Mouse (Mus musculus) ES-Bruce4 (cell line): ENCODE data around the gene Erg. TPM values are rescaled to one million over a fixed set of nuclear protein-coding genes. Genes with fewer than 3 reads are reported as not detected.

Experiments used
- H3K27ac ChIP-seq: 2 replicates; pipeline ENCODE4 v1.5.1; 2012; ENCODE audit warnings: low read length, inconsistent platforms; ENCODE audit not compliant: insufficient read depth
- H3K27me3 ChIP-seq: 2 replicates; pipeline ENCODE4 v1.6.1; 2012; ENCODE audit warnings: mild to moderate bottlenecking, low read length, inconsistent platforms; ENCODE audit not compliant: control insufficient read depth, poor library complexity, insufficient read depth, severe bottlenecking
- H3K36me3 ChIP-seq: 2 replicates; pipeline ENCODE4 v1.6.1; 2012; ENCODE audit warnings: inconsistent platforms, mild to moderate bottlenecking, low read length, moderate library complexity; ENCODE audit not compliant: control insufficient read depth, poor library complexity, insufficient read depth, severe bottlenecking
- H3K4me1 ChIP-seq: one replicate; pipeline ENCODE4 v1.8.1; 2011; ENCODE audit warnings: low read length; ENCODE audit not compliant: control insufficient read depth, insufficient read depth
- H3K4me3 ChIP-seq: 2 replicates; pipeline ENCODE4 v1.5.1; 2011; ENCODE audit warnings: low read depth, mild to moderate bottlenecking, low read length
- H3K9ac ChIP-seq: 2 replicates; pipeline ENCODE4 v1.6.1; 2012; ENCODE audit warnings: low read depth, mild to moderate bottlenecking, inconsistent platforms; ENCODE audit not compliant: poor library complexity, severe bottlenecking
- H3K9me3 ChIP-seq: replicated peaks from 2 replicates; pipeline ENCODE4 v1.6.1; 2012; ENCODE audit warnings: mild to moderate bottlenecking, low read length, inconsistent platforms; ENCODE audit not compliant: control insufficient read depth, poor library complexity, insufficient read depth, severe bottlenecking
- CTCF ChIP-seq: IDR thresholded peaks from one replicate; pipeline ENCODE4 v1.8.1; 2011; ENCODE audit warnings: low read depth, low read length
- EP300 ChIP-seq: IDR thresholded peaks from 2 replicates; pipeline ENCODE4 v1.6.1; 2011; ENCODE audit warnings: low read depth, low read length; ENCODE audit not compliant: insufficient read depth
- POLR2A ChIP-seq: IDR thresholded peaks from one replicate; pipeline ENCODE4 v1.8.1; 2011; ENCODE audit warnings: low read length; ENCODE audit not compliant: insufficient read depth
- polyA plus RNA-seq: library from polyadenylated mRNA; stranded (reverse); fragments of >200 nt; gene quantifications from 2 replicates; pipeline ENCODE4 v1.2.4, GENCODE M21; 2011; ENCODE audit warnings: low read depth; ENCODE audit not compliant: missing spikeins, insufficient read depth, insufficient read length

Gene Erg
- polyA plus RNA-seq, 1 experiment: 0.28 TPM

DNA sequence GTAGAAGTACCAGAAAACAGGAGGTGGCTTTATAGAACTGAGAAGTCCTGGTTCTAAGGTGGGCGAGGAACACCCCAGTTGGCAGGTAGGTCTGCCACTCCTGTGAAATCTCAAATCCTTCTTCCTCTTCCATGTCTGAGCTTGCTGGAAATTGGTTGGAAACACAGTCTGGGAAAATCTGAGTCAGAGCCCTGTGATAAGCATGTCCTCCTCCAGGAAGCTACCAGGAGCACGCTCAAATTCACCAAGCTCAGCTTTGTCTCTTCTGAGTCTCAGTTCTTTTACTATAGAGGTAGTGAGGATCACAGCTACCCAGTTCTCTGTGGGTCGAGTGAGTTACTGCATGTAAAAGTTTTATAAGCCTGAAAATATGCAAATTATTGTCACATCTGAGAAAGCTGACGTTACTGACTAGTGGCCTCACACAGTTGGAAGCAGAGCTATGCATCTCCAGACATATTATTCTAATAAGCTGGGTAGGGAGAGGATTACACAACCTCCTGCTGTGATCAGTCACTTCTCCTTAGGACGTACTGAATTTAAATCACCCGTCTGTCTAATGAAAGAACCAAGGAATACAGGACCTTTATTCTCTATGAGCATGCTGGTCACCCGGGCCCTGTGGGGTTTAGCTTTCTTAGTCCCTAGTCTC lies 165.0 kb downstream of the Erg start:
- TF ChIP-seq CTCF (no peak), POLR2A (no peak), EP300 (no peak)
- Histone ChIP-seq H3K36me3 (no peaks in the 10 kb centered on the region), H3K4me3 (no peak overlapping the region), H3K4me1 (no peaks in the 10 kb centered on the region), H3K27me3 (no peaks in the 10 kb centered on the region), H3K27ac (no peak overlapping the region), H3K9ac (no peak overlapping the region), H3K9me3 (no peaks in the 10 kb centered on the region)

- Histone ChIP-seq H3K9ac (no peak overlapping the region), H3K36me3 (no peaks in the 10 kb centered on the region), H3K4me1 (no peaks in the 10 kb centered on the region), H3K4me3 (no peak overlapping the region), H3K27me3 (no peaks in the 10 kb centered on the region), H3K27ac (no peak overlapping the region), H3K9me3 (no peaks in the 10 kb centered on the region)
- TF ChIP-seq CTCF: no peak
- no peak for TF ChIP-seq EP300
- no peak for TF ChIP-seq POLR2A
Observed at GRCm38 (mm10) chr16:95415921-95416320, 170.5 kb downstream of the Erg start.

- H3K4me3 ChIP-seq: no peak overlapping the region
- no peaks in the 10 kb centered on the region for H3K36me3 ChIP-seq
- H3K27ac ChIP-seq: no peak overlapping the region
- no peaks in the 10 kb centered on the region for H3K9me3 ChIP-seq
- no peaks in the 10 kb centered on the region for H3K27me3 ChIP-seq
- no peak overlapping the region for H3K9ac ChIP-seq
- TF ChIP-seq CTCF (no peak), POLR2A (no peak), EP300 (no peak)
- H3K4me1 ChIP-seq: no peaks in the 10 kb centered on the region
Observed at GRCm38 (mm10) chr16:95415372-95415771, 171.0 kb downstream of the Erg start.

DNA sequence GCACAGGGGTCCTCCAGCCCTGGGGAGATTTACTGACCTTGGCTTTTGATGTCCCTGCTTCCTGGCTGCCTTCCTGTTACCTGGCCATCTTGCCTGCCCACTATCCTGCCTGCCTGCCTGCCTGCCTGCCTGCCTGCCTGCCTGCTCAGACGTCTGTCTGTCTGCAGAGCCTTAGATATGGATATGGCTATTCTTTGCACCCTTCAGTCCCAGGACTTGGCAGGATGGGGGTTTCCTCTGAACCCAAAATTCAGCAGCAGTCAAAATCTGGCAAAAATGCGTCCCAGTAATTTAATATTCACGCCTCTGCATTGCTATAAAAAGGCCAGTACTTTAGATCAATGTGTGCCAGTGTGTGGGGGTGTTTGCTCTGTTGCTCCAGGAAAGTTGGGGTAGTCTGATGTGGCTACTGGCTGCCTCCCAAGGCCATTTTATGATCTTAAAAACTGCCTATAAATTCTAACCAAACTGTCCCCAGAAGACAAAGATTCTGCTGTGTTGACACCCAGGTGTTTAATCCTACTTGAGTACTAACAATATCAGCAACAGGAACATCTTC lies 172.9 kb downstream of the Erg start:
- TF ChIP-seq CTCF (no peak), POLR2A (no peak), EP300 (no peak)
- Histone ChIP-seq H3K36me3 (no peaks in the 10 kb centered on the region), H3K9ac (no peak overlapping the region), H3K4me1 (no peaks in the 10 kb centered on the region), H3K4me3 (no peak overlapping the region), H3K27me3 (no peaks in the 10 kb centered on the region), H3K9me3 (no peaks in the 10 kb centered on the region), H3K27ac (no peak overlapping the region)

DNA sequence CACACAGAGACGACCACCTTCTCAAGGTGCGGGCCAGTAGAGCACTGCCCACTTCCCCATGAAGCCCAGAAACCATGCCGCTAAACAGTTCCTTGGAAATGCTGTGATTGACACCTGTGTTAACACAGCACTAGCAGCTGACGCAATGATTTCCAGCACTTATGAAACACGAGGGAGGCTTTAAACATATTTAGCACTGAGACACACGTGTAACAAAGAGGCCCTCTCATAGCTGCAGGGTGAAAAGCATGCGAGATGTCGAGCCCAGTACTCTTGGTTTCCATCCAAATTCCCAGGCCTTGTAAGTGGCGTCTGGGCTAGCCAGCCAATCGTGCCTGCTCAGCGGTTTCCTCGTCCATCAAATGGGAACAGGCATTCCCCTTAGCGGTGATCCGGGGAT lies 178.3 kb downstream of the Erg start:
- H3K4me3 ChIP-seq: no peak overlapping the region
- no peak overlapping the region for H3K9ac ChIP-seq
- no peaks in the 10 kb centered on the region for H3K36me3 ChIP-seq
- no peaks in the 10 kb centered on the region for H3K4me1 ChIP-seq
- no peaks in the 10 kb centered on the region for H3K27me3 ChIP-seq
- H3K27ac ChIP-seq: no peak overlapping the region
- TF ChIP-seq EP300 (no peak), CTCF (no peak), POLR2A (no peak)
- H3K9me3 ChIP-seq: no peaks in the 10 kb centered on the region

GRCm38 (mm10) chr16:95405496-95405895 lies 180.9 kb downstream of the Erg start:
- H3K4me1 ChIP-seq: no peaks in the 10 kb centered on the region
- H3K9ac ChIP-seq: no peak overlapping the region
- no peak overlapping the region for H3K27ac ChIP-seq
- H3K36me3 ChIP-seq: no peaks in the 10 kb centered on the region
- no peak overlapping the region for H3K4me3 ChIP-seq
- no peaks in the 10 kb centered on the region for H3K9me3 ChIP-seq
- TF ChIP-seq POLR2A: no peak
- no peak for TF ChIP-seq EP300
- TF ChIP-seq CTCF: no peak
- no peaks in the 10 kb centered on the region for H3K27me3 ChIP-seq
